Mouse (Mus musculus) gastrocnemius, postnatal 36 days (tissue): ENCODE results near the gene Olfr310. TPM values are rescaled to one million over a fixed set of nuclear protein-coding genes. Genes with fewer than 3 reads are reported as not detected.

ENCODE experiments used
- DNase-seq, 2 experiments: peaks; one replicate each; pipeline ENCODE4 v3.0.0; 2022
- intact Hi-C: fragments of 180-260 bp; cut with DNase I; formaldehyde crosslinking; loops from one replicate; pipeline ENCODE4 v1.15.1; 2025
- long read RNA-seq, 2 experiments: library from polyadenylated mRNA; stranded (forward); transcript quantifications; one replicate each; pipeline ENCODE4 v2.0.0; 2021
- microRNA-seq, 2 experiments: library from miRNA; unstranded; fragments of <30 nt; microRNA quantifications; one replicate each; pipeline ENCODE4 v1.2.0; 2021
- total RNA-seq, 2 experiments: library from RNA; stranded (reverse); gene quantifications; 2 replicates each; pipeline ENCODE4 v1.2.3; 2021

Gene Olfr310
- not detected for total RNA-seq
- long read RNA-seq, experiment 1 = 0 reads
- long read RNA-seq, experiment 2 = 0 reads

- intact Hi-C loops = no loop called here
- DNase-seq = no peak
Observed at GRCm38 (mm10) chr7:86277072-86277471, at the start of gene Olfr310. Olfr310 (minus strand) TSS chr7:86277172.

GRCm38 (mm10) chr7:86325530-86325929 lies 48.6 kb upstream of the Olfr310 start, which contains the start of gene Olfr308:
Olfr308 (minus strand) TSS chr7:86325630.
- no peak for DNase-seq
- intact Hi-C loops = no loop called here

- intact Hi-C loops = no loop called here
- no peak for DNase-seq
Observed at GRCm38 (mm10) chr7:86321323-86321722, 44.4 kb upstream of the Olfr310 start.

- no peak for DNase-seq
- intact Hi-C loops = no loop called here
Observed at GRCm38 (mm10) chr7:86313608-86314007, 36.6 kb upstream of the Olfr310 start, which contains the start of gene Olfr309. Olfr309 (minus strand) TSS chr7:86313708.

GRCm38 (mm10) chr7:86246208-86246607 lies 30.8 kb downstream of the Olfr310 start, which contains the start of gene Vmn2r76:
Vmn2r76 (minus strand) TSS chr7:86246308.
- intact Hi-C loops = no loop called here
- DNase-seq = no peak

Small RNAs within 50 kb of the gene (microRNA-seq; reads per million reads assigned to microRNA genes)
- 0 reads per million in 2 experiments for gene Gm23192

Other genes with a start within 250 kb of the Olfr310 start
- gene Vmn2r75, start 105.4 kb downstream of the Olfr310 start, total RNA-seq = not detected
- not detected for gene Vmn2r76, start 30.9 kb downstream of the Olfr310 start, total RNA-seq
- gene Olfr309, start 36.5 kb upstream of the Olfr310 start, total RNA-seq = not detected
- gene Olfr308, start 48.5 kb upstream of the Olfr310 start, total RNA-seq = not detected
- not detected for gene Olfr307, start 60.4 kb upstream of the Olfr310 start, total RNA-seq
- gene Olfr305, start 89.8 kb upstream of the Olfr310 start, total RNA-seq = not detected
- not detected for gene Olfr304, start 109.5 kb upstream of the Olfr310 start, total RNA-seq
- not detected for gene Olfr303, start 120.6 kb upstream of the Olfr310 start, total RNA-seq
- gene Olfr301, start 126.7 kb upstream of the Olfr310 start, total RNA-seq = not detected
- not detected for gene Olfr299, start 182.7 kb upstream of the Olfr310 start, total RNA-seq
- not detected for gene Olfr298, start 215.3 kb upstream of the Olfr310 start, total RNA-seq
- gene Olfr297, start 242.8 kb upstream of the Olfr310 start, total RNA-seq = not detected